Mouse (Mus musculus) limb, embryonic 10.5 days (tissue): ENCODE data around the gene Faf1. TPM values are rescaled to one million over a fixed set of nuclear protein-coding genes. Genes with fewer than 3 reads are reported as not detected.
A peak's percentile ranks its signal among the peaks of the same experiment; 100 is the strongest.

Experiments used
- DNase-seq: peaks from one replicate; pipeline ENCODE4 v3.0.0-alpha.2; 2017; ENCODE audit warnings: low spot score
- H3K27ac ChIP-seq: fragments of 300-500 bp; sonication (generic); 2 replicates; pipeline ENCODE4 v1.5.1; 2016; ENCODE audit warnings: mild to moderate bottlenecking
- H3K27me3 ChIP-seq: fragments of 300-500 bp; sonication (generic); 2 replicates; pipeline ENCODE4 v1.6.1; 2016; ENCODE audit warnings: low read depth, mild to moderate bottlenecking; ENCODE audit not compliant: poor library complexity, severe bottlenecking
- H3K36me3 ChIP-seq: fragments of 300-500 bp; sonication (generic); 2 replicates; pipeline ENCODE4 v1.6.1; 2016; ENCODE audit warnings: mild to moderate bottlenecking, moderate library complexity
- H3K4me1 ChIP-seq: fragments of 300-500 bp; sonication (generic); 2 replicates; pipeline ENCODE4 v1.6.1; 2016
- H3K4me3 ChIP-seq: fragments of 300-500 bp; sonication (generic); 2 replicates; pipeline ENCODE4 v1.5.1; 2016; ENCODE audit warnings: mild to moderate bottlenecking, moderate library complexity
- H3K9me3 ChIP-seq: fragments of 300-500 bp; sonication (generic); replicated peaks from 2 replicates; pipeline ENCODE4 v1.6.1; 2016; ENCODE audit warnings: mild to moderate bottlenecking
- WGBS: fragments of 180-500 bp; shearing (Covaris S2); methylation state at CpG from one replicate; pipeline ENCODE4 v1.1.7; 2016; 5-methylcytosine and 5-hydroxymethylcytosine counted together
- polyA plus RNA-seq: library from polyadenylated mRNA; unstranded; fragments of >200 nt; fragmentation: Nextera tagmentation; extraction: Ambion mirVana; gene quantifications from 2 replicates; pipeline ENCODE4 v1.2.1, GENCODE M21; 2016

Faf1 gene
- polyA plus RNA-seq, 1 experiment from 2014 or later: 29.2 TPM

- no peak for DNase-seq
- 93% methylated on average over 3 of the region's 3 CpGs for WGBS
- no peaks in the 10 kb centered on the region for H3K4me1 ChIP-seq
- peaks cover 9% of the 10 kb centered on the region; the same call in 1 of the 2 replicates for H3K36me3 ChIP-seq
- no peaks in the 10 kb centered on the region for H3K27me3 ChIP-seq
- H3K4me3 ChIP-seq: no peak overlapping the region
- no peaks in the 10 kb centered on the region for H3K9me3 ChIP-seq
- H3K27ac ChIP-seq: no peak overlapping the region
These were observed 153.4 kb downstream of the Faf1 start for GRCm38 (mm10) chr4:109829800-109830199.

- Histone ChIP-seq H3K4me1 (peaks cover 19% of the 10 kb centered on the region), H3K27ac (no peak overlapping the region), H3K36me3 (no peaks in the 10 kb centered on the region), H3K27me3 (no peaks in the 10 kb centered on the region), H3K9me3 (no peaks in the 10 kb centered on the region), H3K4me3 (no peak overlapping the region)
- no peak for DNase-seq
- WGBS: 91% methylated on average over 3 of the region's 3 CpGs
These were observed 181.5 kb downstream of the Faf1 start for GRCm38 (mm10) chr4:109857851-109858250.

DNA sequence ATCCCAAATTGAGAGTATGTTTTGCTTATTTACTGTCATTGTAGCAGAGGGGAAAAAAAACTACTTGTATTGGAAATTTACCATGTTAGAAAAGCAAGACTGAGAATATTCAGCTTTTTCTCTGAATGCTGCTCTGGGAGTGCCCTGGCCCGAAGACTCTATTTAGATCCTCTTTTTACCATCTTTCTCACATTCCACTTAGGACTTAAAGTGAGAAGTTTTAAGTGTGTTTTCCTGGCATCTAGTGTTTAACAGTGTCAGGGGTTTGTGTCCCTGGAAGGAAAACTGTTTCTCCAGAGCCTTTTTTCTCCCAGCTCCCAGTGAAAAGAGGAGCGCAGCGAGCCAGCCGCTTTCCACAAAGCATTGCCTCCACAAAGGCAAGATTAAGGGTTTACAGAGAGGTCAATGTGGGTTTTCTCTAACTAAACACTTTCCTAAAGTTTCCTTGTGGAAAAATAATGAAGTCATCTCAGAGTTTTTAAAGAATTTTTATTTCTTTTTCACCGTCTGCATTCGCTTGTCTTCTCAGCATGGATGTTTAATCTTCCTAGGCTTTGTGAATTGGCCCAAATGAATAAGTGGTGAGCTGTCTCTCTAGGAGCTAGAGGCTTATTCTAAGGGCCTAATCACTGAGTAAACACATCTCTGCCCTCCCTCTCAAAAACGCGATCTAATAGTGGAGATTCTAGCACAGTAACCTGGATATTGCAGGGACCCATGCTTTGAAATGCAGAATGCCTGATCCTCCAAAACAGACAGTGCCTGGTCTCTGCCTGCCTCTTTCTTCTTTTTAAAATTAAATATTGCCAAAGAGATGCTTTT, 182.4 kb downstream of the Faf1 start:
- H3K9me3 ChIP-seq: no peaks in the 10 kb centered on the region
- WGBS: 68% methylated on average over 8 of the region's 8 CpGs
- no peaks in the 10 kb centered on the region for H3K36me3 ChIP-seq
- no peak overlapping the region for H3K27ac ChIP-seq
- no peak for DNase-seq
- H3K27me3 ChIP-seq: no peaks in the 10 kb centered on the region
- no peak overlapping the region for H3K4me3 ChIP-seq
- peaks cover 27% of the 10 kb centered on the region for H3K4me1 ChIP-seq

GRCm38 (mm10) chr4:109859401-109859800, 183.0 kb downstream of the Faf1 start:
- WGBS: 63% methylated on average over 7 of the region's 7 CpGs
- DNase-seq: no peak
- Histone ChIP-seq H3K27me3 (no peaks in the 10 kb centered on the region), H3K27ac (no peak overlapping the region), H3K4me1 (peaks cover 27% of the 10 kb centered on the region), H3K4me3 (no peak overlapping the region), H3K9me3 (no peaks in the 10 kb centered on the region), H3K36me3 (no peaks in the 10 kb centered on the region)

DNA sequence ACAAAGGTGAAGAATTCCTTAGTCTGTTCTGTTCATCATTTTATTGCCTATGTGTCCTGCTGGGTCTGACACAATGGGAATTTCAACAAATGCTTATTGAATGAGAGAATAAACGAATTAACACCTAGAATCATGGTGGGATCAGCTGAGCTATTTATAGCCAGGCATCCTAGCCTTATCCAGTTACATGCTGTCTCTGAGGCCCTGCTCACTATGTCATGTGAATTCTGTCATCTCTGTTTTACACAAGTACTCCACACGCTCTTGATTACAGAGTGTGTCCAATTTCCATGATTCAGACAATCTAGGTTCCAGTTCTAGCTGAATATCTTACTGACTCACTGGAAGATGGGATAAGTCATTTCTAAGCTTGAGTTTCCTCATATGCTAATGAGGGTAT, 183.9 kb downstream of the Faf1 start:
- no peaks in the 10 kb centered on the region for H3K27me3 ChIP-seq
- WGBS: 80% methylated on average over 2 of the region's 2 CpGs
- no peaks in the 10 kb centered on the region for H3K9me3 ChIP-seq
- H3K4me1 ChIP-seq: peaks cover 27% of the 10 kb centered on the region
- no peak for DNase-seq
- no peak overlapping the region for H3K4me3 ChIP-seq
- no peak overlapping the region for H3K27ac ChIP-seq
- H3K36me3 ChIP-seq: no peaks in the 10 kb centered on the region

GRCm38 (mm10) chr4:109862271-109862670, 185.9 kb downstream of the Faf1 start:
- no peak for DNase-seq
- H3K4me3 ChIP-seq: no peak overlapping the region
- no peaks in the 10 kb centered on the region for H3K9me3 ChIP-seq
- H3K27me3 ChIP-seq: no peaks in the 10 kb centered on the region
- no peaks in the 10 kb centered on the region for H3K36me3 ChIP-seq
- no peak overlapping the region for H3K27ac ChIP-seq
- WGBS: 88% methylated on average over 4 of the region's 4 CpGs
- peaks cover 31% of the 10 kb centered on the region for H3K4me1 ChIP-seq

- WGBS: 59% methylated on average over 3 of the region's 3 CpGs
- no peak overlapping the region for H3K4me3 ChIP-seq
- no peaks in the 10 kb centered on the region for H3K27me3 ChIP-seq
- no peaks in the 10 kb centered on the region for H3K9me3 ChIP-seq
- peaks cover 35% of the 10 kb centered on the region for H3K4me1 ChIP-seq
- no peak for DNase-seq
- no peak overlapping the region for H3K27ac ChIP-seq
- no peaks in the 10 kb centered on the region for H3K36me3 ChIP-seq
These were observed 186.6 kb downstream of the Faf1 start for GRCm38 (mm10) chr4:109863021-109863420.

- Histone ChIP-seq H3K4me1 (peaks cover 20% of the 10 kb centered on the region), H3K27ac (no peak overlapping the region), H3K4me3 (no peak overlapping the region), H3K36me3 (peaks cover 2% of the 10 kb centered on the region; the same call in 1 of the 2 replicates), H3K9me3 (no peaks in the 10 kb centered on the region), H3K27me3 (no peaks in the 10 kb centered on the region)
- 30% methylated on average over 3 of the region's 3 CpGs for WGBS
- DNase-seq: no peak
These were observed 192.6 kb downstream of the Faf1 start for GRCm38 (mm10) chr4:109868897-109869484.

GRCm38 (mm10) chr4:109884333-109884732, 207.9 kb downstream of the Faf1 start:
- Histone ChIP-seq H3K27me3 (no peaks in the 10 kb centered on the region), H3K4me1 (peaks cover 12% of the 10 kb centered on the region), H3K9me3 (no peaks in the 10 kb centered on the region), H3K27ac (0 out of 2 replicates have a peak overlapping the region, but pooled peaks have one; percentile 42), H3K36me3 (peaks cover 6% of the 10 kb centered on the region; the same call in 1 of the 2 replicates), H3K4me3 (no peak overlapping the region)
- no peak for DNase-seq
- 61% methylated on average over 4 of the region's 4 CpGs for WGBS

DNA sequence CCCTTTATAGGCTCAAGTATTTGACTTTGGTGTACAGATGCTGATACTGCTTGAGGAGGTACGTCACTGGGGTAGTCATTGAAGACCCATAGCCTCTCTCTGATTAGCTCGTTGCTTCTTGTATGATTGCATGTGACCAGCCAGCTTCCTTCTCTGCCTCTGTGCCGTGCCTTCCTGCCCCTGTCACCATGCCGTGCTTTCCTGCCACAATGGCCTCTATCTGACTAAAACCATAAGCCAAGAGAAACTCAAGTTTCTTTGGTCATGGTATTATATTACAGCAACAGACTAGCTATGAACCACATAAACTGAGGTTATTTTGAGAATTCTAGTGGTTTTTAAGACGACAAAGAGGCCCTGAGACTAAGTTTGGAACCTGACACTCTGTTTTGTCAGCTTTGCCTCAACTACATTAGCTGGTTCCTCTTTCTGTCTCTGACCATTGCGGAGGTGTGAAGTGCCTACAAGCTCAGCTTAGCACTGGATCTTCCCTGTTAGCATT, 211.5 kb downstream of the Faf1 start:
- H3K9me3 ChIP-seq: no peaks in the 10 kb centered on the region
- H3K36me3 ChIP-seq: peaks cover 17% of the 10 kb centered on the region
- H3K4me1 ChIP-seq: peaks cover 12% of the 10 kb centered on the region
- no peak overlapping the region for H3K27ac ChIP-seq
- DNase-seq: no peak
- no peak overlapping the region for H3K4me3 ChIP-seq
- H3K27me3 ChIP-seq: no peaks in the 10 kb centered on the region
- WGBS: 91% methylated on average over 6 of the region's 6 CpGs

GRCm38 (mm10) chr4:109897810-109898566, 221.6 kb downstream of the Faf1 start:
- WGBS: 95% methylated on average over 6 of the region's 6 CpGs
- Histone ChIP-seq H3K4me1 (no peaks in the 10 kb centered on the region), H3K27me3 (no peaks in the 10 kb centered on the region), H3K36me3 (no peaks in the 10 kb centered on the region; the same call in 1 of the 2 replicates), H3K4me3 (no peak overlapping the region), H3K27ac (no peak overlapping the region), H3K9me3 (no peaks in the 10 kb centered on the region)
- DNase-seq: no peak

DNA sequence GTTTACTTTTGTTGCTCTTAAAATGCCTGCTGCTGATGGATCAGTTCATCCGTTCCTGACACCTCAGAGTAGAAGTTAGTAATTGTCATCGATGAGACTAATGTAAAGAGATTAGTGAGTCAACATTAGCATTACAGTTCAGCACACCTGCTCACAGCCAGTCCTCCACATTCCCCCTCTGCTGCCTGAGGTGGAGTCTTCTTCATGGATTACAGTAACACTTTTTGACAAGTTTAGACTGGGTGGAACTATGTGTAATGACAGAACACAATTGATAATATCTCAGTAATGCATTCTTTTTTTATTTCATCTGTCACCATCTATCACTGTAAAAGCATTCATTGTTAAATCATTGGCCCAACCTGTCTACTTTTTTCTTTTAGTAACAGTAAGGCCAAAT, 224.7 kb downstream of the Faf1 start:
- 92% methylated on average over 2 of the region's 2 CpGs for WGBS
- no peak for DNase-seq
- no peaks in the 10 kb centered on the region for H3K36me3 ChIP-seq
- H3K27me3 ChIP-seq: no peaks in the 10 kb centered on the region
- H3K4me3 ChIP-seq: no peak overlapping the region
- H3K27ac ChIP-seq: no peak overlapping the region
- H3K9me3 ChIP-seq: no peaks in the 10 kb centered on the region
- no peaks in the 10 kb centered on the region for H3K4me1 ChIP-seq

DNA sequence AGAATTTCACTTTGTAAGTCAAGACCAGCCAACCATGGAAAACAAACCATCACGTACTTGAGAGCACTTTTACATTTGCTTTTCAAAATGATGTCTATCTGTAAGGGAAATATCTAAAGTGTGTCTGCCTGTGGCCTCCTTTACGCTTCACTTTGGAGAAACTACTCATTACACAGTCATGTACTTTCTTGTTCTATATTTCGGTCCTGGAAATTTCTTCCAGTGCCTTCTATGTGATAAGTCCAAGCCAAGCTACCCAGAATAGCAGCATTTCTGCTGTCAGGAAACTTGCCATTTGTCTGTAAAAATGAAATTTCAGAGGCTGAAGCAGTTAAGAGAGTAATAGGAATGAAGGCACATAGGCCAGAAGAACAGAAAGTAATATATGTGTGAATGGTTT, 228.1 kb downstream of the Faf1 start:
- H3K27ac ChIP-seq: no peak overlapping the region

More for the DNA sequence above, 228.1 kb downstream of the Faf1 start:
- Histone ChIP-seq H3K9me3 (no peaks in the 10 kb centered on the region), H3K4me3 (no peak overlapping the region), H3K36me3 (no peaks in the 10 kb centered on the region), H3K4me1 (no peaks in the 10 kb centered on the region), H3K27me3 (no peaks in the 10 kb centered on the region)
- DNase-seq: no peak
- WGBS: 94% methylated on average over 3 of the region's 3 CpGs
